Mouse (Mus musculus) ES-Bruce4 (cell line): ENCODE measurements around the gene Kremen2. TPM values are rescaled to one million over a fixed set of nuclear protein-coding genes. Genes with fewer than 3 reads are reported as not detected.

ENCODE experiments used
- H3K27ac ChIP-seq: 2 replicates; pipeline ENCODE4 v1.5.1; 2012; ENCODE audit warnings: low read length, inconsistent platforms; ENCODE audit not compliant: insufficient read depth
- H3K27me3 ChIP-seq: 2 replicates; pipeline ENCODE4 v1.6.1; 2012; ENCODE audit warnings: mild to moderate bottlenecking, low read length, inconsistent platforms; ENCODE audit not compliant: control insufficient read depth, poor library complexity, insufficient read depth, severe bottlenecking
- H3K36me3 ChIP-seq: 2 replicates; pipeline ENCODE4 v1.6.1; 2012; ENCODE audit warnings: inconsistent platforms, mild to moderate bottlenecking, low read length, moderate library complexity; ENCODE audit not compliant: control insufficient read depth, poor library complexity, insufficient read depth, severe bottlenecking
- H3K4me1 ChIP-seq: one replicate; pipeline ENCODE4 v1.8.1; 2011; ENCODE audit warnings: low read length; ENCODE audit not compliant: control insufficient read depth, insufficient read depth
- H3K4me3 ChIP-seq: 2 replicates; pipeline ENCODE4 v1.5.1; 2011; ENCODE audit warnings: low read depth, mild to moderate bottlenecking, low read length
- H3K9ac ChIP-seq: 2 replicates; pipeline ENCODE4 v1.6.1; 2012; ENCODE audit warnings: low read depth, mild to moderate bottlenecking, inconsistent platforms; ENCODE audit not compliant: poor library complexity, severe bottlenecking
- H3K9me3 ChIP-seq: replicated peaks from 2 replicates; pipeline ENCODE4 v1.6.1; 2012; ENCODE audit warnings: mild to moderate bottlenecking, low read length, inconsistent platforms; ENCODE audit not compliant: control insufficient read depth, poor library complexity, insufficient read depth, severe bottlenecking
- CTCF ChIP-seq: IDR thresholded peaks from one replicate; pipeline ENCODE4 v1.8.1; 2011; ENCODE audit warnings: low read depth, low read length
- EP300 ChIP-seq: IDR thresholded peaks from 2 replicates; pipeline ENCODE4 v1.6.1; 2011; ENCODE audit warnings: low read depth, low read length; ENCODE audit not compliant: insufficient read depth
- POLR2A ChIP-seq: IDR thresholded peaks from one replicate; pipeline ENCODE4 v1.8.1; 2011; ENCODE audit warnings: low read length; ENCODE audit not compliant: insufficient read depth
- polyA plus RNA-seq: library from polyadenylated mRNA; stranded (reverse); fragments of >200 nt; gene quantifications from 2 replicates; pipeline ENCODE4 v1.2.4, GENCODE M21; 2011; ENCODE audit warnings: low read depth; ENCODE audit not compliant: missing spikeins, insufficient read depth, insufficient read length

The Kremen2 gene
- polyA plus RNA-seq, 1 experiment: 0.57 TPM

GRCm38 (mm10) chr17:23762976-23763375 is 17.3 kb upstream of the Kremen2 start:
- H3K9me3 ChIP-seq: no peaks in the 10 kb centered on the region
- no peaks in the 10 kb centered on the region for H3K27me3 ChIP-seq
- H3K4me3 ChIP-seq: no peak overlapping the region
- no peak overlapping the region for H3K27ac ChIP-seq
- H3K4me1 ChIP-seq: peaks cover 7% of the 10 kb centered on the region
- H3K9ac ChIP-seq: no peak overlapping the region
- H3K36me3 ChIP-seq: no peaks in the 10 kb centered on the region
- TF ChIP-seq POLR2A (no peak), CTCF (no peak), EP300 (no peak)

- peaks cover 3% of the 10 kb centered on the region; the same call in 1 of the 2 replicates for H3K36me3 ChIP-seq
- H3K27me3 ChIP-seq: no peaks in the 10 kb centered on the region
- TF ChIP-seq POLR2A: no peak
- TF ChIP-seq CTCF: no peak
- TF ChIP-seq EP300: no peak
- no peak overlapping the region for H3K4me3 ChIP-seq
- no peak overlapping the region for H3K9ac ChIP-seq
- H3K9me3 ChIP-seq: no peaks in the 10 kb centered on the region
- no peak overlapping the region for H3K27ac ChIP-seq
- peaks cover 7% of the 10 kb centered on the region for H3K4me1 ChIP-seq
Observed at GRCm38 (mm10) chr17:23761155-23761554, 15.5 kb upstream of the Kremen2 start.

DNA sequence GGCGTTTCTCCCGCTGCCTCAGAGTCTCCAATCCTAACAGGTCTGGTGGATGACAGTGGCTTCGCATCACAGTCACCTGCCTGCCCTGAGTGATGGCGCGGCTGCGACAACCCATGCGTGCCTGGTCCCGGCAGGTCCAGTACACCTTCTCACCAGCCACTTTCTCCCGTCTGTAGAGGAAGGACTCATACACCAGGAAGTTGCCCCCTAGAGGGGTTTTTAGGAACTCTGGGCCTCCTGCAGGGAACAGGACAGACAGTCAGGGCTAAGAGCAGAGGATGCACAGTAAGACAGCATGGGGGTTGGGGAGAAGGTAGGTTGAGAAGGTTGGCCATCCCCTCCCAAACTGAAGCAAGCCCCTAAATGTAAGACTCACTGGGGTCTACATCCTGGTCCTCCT is 14.6 kb upstream of the Kremen2 start:
- peaks cover 7% of the 10 kb centered on the region for H3K4me1 ChIP-seq
- TF ChIP-seq CTCF (no peak), POLR2A (no peak), EP300 (no peak)
- no peak overlapping the region for H3K4me3 ChIP-seq
- no peaks in the 10 kb centered on the region for H3K9me3 ChIP-seq
- H3K27me3 ChIP-seq: no peaks in the 10 kb centered on the region
- H3K36me3 ChIP-seq: peaks cover 3% of the 10 kb centered on the region; the same call in 1 of the 2 replicates
- H3K27ac ChIP-seq: no peak overlapping the region
- H3K9ac ChIP-seq: no peak overlapping the region

- Histone ChIP-seq H3K36me3 (peaks cover 3% of the 10 kb centered on the region; the same call in 1 of the 2 replicates), H3K9ac (no peak overlapping the region), H3K4me3 (no peak overlapping the region), H3K27me3 (no peaks in the 10 kb centered on the region), H3K4me1 (peaks cover 6% of the 10 kb centered on the region), H3K9me3 (no peaks in the 10 kb centered on the region), H3K27ac (no peak overlapping the region)
- 0 out of 2 replicates have a peak, but pooled peaks have one; percentile 16 for TF ChIP-seq EP300
- TF ChIP-seq CTCF: no peak
Observed at GRCm38 (mm10) chr17:23758801-23759200, 13.2 kb upstream of the Kremen2 start.

GRCm38 (mm10) chr17:23757581-23757980 is 11.9 kb upstream of the Kremen2 start:
- Histone ChIP-seq H3K9ac (no peak overlapping the region), H3K27me3 (no peaks in the 10 kb centered on the region), H3K4me3 (no peak overlapping the region), H3K9me3 (no peaks in the 10 kb centered on the region), H3K27ac (no peak overlapping the region), H3K4me1 (peaks cover 4% of the 10 kb centered on the region), H3K36me3 (peaks cover 3% of the 10 kb centered on the region; the same call in 1 of the 2 replicates)
- TF ChIP-seq EP300 (no peak), POLR2A (no peak), CTCF (no peak)

GRCm38 (mm10) chr17:23755689-23756088 is 10.1 kb upstream of the Kremen2 start:
- peaks cover 3% of the 10 kb centered on the region; the same call in 1 of the 2 replicates for H3K36me3 ChIP-seq
- no peaks in the 10 kb centered on the region for H3K27me3 ChIP-seq
- TF ChIP-seq EP300 (no peak), CTCF (no peak), POLR2A (no peak)
- 0 out of 2 replicates have a peak overlapping the region, but pooled peaks have one; percentile 26 for H3K4me3 ChIP-seq
- H3K4me1 ChIP-seq: peaks cover 4% of the 10 kb centered on the region
- H3K27ac ChIP-seq: no peak overlapping the region
- no peak overlapping the region for H3K9ac ChIP-seq
- H3K9me3 ChIP-seq: no peaks in the 10 kb centered on the region
